Mouse (Mus musculus) embryonic facial prominence, embryonic 14.5 days (tissue): Measurements from ENCODE around the gene Zfr2. TPM values are rescaled to one million over a fixed set of nuclear protein-coding genes. Genes with fewer than 3 reads are reported as not detected.

Source experiments
- ATAC-seq: fragments of 200-750 bp; cut with Nextera tagmentation; 2 replicates; pipeline ENCODE4 v1.8.0; 2017; ENCODE audit warnings: low read depth, moderate number of reproducible peaks, moderate TSS enrichment
- DNase-seq: peaks from one replicate; pipeline ENCODE4 v3.0.0-alpha.2; 2015; ENCODE audit warnings: low spot score
- H3K27ac ChIP-seq: fragments of 300-500 bp; sonication (generic); replicated peaks from 2 replicates; pipeline ENCODE4 v1.5.1; 2014; ENCODE audit warnings: low read depth, mild to moderate bottlenecking, low read length, moderate library complexity
- H3K27me3 ChIP-seq: fragments of 300-500 bp; sonication (generic); replicated peaks from 2 replicates; pipeline ENCODE4 v1.6.1; 2014; ENCODE audit warnings: low read length; ENCODE audit not compliant: control insufficient read depth, insufficient read depth
- H3K36me3 ChIP-seq: fragments of 300-500 bp; sonication (generic); 2 replicates; pipeline ENCODE4 v1.6.1; 2014; ENCODE audit warnings: low read length, mixed read lengths; ENCODE audit not compliant: control insufficient read depth, insufficient read depth
- H3K4me1 ChIP-seq: fragments of 300-500 bp; sonication (generic); 2 replicates; pipeline ENCODE4 v1.6.1; 2014; ENCODE audit warnings: antibody characterized with exemption, low read length; ENCODE audit not compliant: control insufficient read depth, insufficient read depth
- H3K4me2 ChIP-seq: fragments of 300-500 bp; sonication (generic); 2 replicates; pipeline ENCODE4 v1.6.1; 2014; ENCODE audit warnings: low read depth, mild to moderate bottlenecking, low read length, moderate library complexity, mixed read lengths
- H3K4me3 ChIP-seq: fragments of 300-500 bp; sonication (generic); 2 replicates; pipeline ENCODE4 v1.5.1; 2014; ENCODE audit warnings: low read depth, mild to moderate bottlenecking, low read length
- H3K9ac ChIP-seq: fragments of 300-500 bp; sonication (generic); 2 replicates; pipeline ENCODE4 v1.6.1; 2014; ENCODE audit warnings: low read depth, mild to moderate bottlenecking, low read length, moderate library complexity, mixed read lengths
- H3K9me3 ChIP-seq: fragments of 300-500 bp; sonication (generic); 2 replicates; pipeline ENCODE4 v1.6.1; 2016; ENCODE audit warnings: low read length; ENCODE audit not compliant: control insufficient read depth
- WGBS: fragments of 180-500 bp; shearing (Covaris S2); extraction: QIAGEN DNeasy Blood & Tissue Kit; methylation state at CpG from one replicate; pipeline ENCODE4 v1.1.7; 2014; 5-methylcytosine and 5-hydroxymethylcytosine counted together
- polyA plus RNA-seq: library from polyadenylated mRNA; unstranded; fragments of >200 nt; fragmentation: Nextera tagmentation; extraction: Ambion mirVana; gene quantifications from 2 replicates; pipeline ENCODE4 v1.2.1, GENCODE M21; 2014

Gene Zfr2
- polyA plus RNA-seq, 1 experiment from 2014 or later: 6.5 TPM

DNA sequence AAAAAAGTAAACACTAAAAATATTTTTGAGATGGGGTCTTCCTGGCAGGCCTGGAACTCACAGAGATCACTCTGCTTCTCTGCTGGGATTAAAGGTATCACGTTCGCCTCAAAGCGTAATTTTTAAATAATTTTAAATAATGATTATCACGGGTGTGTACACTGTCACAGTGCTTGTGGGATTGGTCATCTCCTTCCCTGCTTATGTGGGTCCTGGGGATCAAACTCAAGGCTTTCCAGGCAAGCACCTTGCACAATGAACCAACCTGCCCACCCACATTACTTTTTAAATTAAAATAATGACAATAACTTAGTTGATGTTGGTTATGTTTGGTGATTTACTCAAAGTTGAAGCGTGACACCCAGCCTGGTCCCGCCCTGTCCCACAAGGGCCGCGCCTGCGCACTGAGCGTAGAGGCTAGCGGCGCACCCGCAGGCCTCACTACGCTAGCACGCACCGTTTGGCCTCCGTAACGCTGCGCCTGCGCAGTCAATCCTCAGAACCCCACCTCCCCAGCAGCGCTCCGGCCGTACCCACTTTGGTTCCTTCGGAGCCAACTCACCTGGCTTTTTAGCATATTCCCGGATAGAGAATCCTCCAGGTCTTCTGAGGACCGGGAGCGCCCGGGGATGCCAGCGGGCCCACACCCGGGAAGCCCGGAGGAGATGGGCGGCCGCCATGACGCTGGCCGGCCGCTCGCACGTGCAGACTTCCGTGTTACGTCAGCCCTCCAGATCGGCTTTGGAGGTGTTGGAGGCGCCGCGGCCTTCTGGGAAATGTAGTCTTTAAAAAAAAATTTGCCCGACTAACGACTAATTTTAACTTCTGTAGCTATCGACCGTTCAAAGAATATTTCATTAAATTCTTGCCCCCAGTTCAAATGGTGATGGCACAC is 33.5 kb downstream of the Zfr2 start, which contains the start of the genes Mrpl54 and Apba3:
TSS of gene Mrpl54 (minus strand) at position 724 of the 895 bp plus-strand sequence.
TSS of gene Apba3 (plus strand) at position 750 of the 895 bp plus-strand sequence.
- Histone ChIP-seq H3K27me3 (no peaks in the 10 kb centered on the region), H3K4me1 (peaks cover 6% of the 10 kb centered on the region; the same call in 1 of the 2 replicates), H3K36me3 (peaks cover 42% of the 10 kb centered on the region), H3K4me3 (peak within 1 kb of the TSS; percentile 71), H3K4me2 (peak within 1 kb of the TSS; percentile 74), H3K9me3 (no peaks in the 10 kb centered on the region), H3K27ac (peak within 1 kb of the TSS; percentile 93), H3K9ac (peak within 1 kb of the TSS; percentile 87)
- DNase-seq (peak; percentile 98), ATAC-seq (peak; percentile 96)
- WGBS: under 1% methylated on average over 48 of the region's 48 CpGs

DNA sequence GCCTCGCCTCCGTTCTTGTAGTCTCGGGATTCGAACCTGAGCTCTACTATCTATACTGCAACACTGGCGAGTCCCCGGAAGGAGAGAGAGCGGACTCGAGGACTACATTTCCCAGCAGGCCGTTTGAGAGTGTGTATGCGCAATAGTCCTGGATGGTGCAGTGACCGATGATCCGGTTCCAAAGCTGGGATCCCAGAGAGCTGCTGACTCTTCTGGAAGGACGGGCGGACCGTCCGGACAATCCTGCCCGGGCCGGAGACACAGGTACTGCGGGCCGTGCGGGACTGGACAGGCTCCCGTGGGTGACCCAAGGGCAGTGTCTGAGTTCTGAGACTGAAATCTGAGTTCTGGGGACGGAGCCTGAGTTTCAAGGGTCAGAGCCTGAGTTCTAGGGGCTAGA is 35.1 kb downstream of the Zfr2 start:
- Histone ChIP-seq H3K27me3 (no peaks in the 10 kb centered on the region), H3K4me3 (peak overlapping the region; percentile 70)
- peak; percentile 58 for ATAC-seq

DNA sequence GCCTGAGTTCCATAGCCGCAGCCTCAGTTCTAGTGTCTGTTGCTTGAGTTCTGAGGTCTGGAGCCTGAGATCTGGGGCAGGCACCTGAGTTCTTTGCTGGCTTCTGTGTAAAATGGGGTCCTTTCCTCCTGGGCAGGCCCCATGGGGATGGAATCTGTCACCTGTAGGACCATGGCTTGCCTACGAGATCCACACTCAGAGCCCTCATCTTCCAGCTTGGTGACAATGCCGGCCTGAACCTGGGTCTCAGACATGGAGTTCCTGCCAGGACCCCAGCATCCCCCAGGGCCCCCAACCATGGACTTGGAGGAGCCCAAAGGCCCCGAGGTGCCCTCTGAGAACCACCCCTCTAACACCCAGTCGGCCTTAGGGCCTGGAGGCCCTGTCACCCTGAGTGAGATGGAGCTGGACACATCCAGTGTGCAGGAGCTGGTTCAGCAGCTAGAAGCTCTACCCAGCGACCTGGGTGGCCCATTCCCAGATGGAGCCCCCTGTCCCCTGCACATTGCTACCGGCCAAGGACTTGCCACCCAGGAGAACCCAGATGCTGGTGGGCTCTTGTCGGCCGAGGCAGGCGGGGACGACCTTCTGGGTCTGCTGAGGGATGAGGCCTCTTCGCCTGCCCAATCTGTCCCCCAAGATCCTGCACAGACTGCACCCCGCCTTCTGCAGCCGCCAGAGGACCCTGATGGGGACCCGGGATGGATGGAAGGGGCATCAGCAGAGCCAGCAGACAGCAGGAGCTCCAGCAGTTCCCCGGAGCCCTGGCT is 35.9 kb downstream of the Zfr2 start:
- no peaks in the 10 kb centered on the region for H3K27me3 ChIP-seq
- H3K9ac ChIP-seq: peak overlapping the region; percentile 87
- peak overlapping the region; percentile 70 for H3K4me3 ChIP-seq
- WGBS: 79% methylated on average over 15 of the region's 16 CpGs
- H3K27ac ChIP-seq: no peak overlapping the region
- DNase-seq (no peak), ATAC-seq (no peak)
- H3K36me3 ChIP-seq: peaks cover 53% of the 10 kb centered on the region
- peak overlapping the region; percentile 68 for H3K4me2 ChIP-seq
- H3K4me1 ChIP-seq: peaks cover 6% of the 10 kb centered on the region; the same call in 1 of the 2 replicates
- H3K9me3 ChIP-seq: no peaks in the 10 kb centered on the region

More for the DNA sequence above, 35.1 kb downstream of the Zfr2 start:
- Histone ChIP-seq H3K27ac (no peak overlapping the region), H3K4me2 (peak overlapping the region; percentile 68), H3K36me3 (peaks cover 53% of the 10 kb centered on the region), H3K9ac (peak overlapping the region; percentile 87), H3K4me1 (peaks cover 6% of the 10 kb centered on the region; the same call in 1 of the 2 replicates), H3K9me3 (no peaks in the 10 kb centered on the region)
- peak; percentile 96 for DNase-seq
- WGBS: 8% methylated on average over 23 of the region's 23 CpGs

DNA sequence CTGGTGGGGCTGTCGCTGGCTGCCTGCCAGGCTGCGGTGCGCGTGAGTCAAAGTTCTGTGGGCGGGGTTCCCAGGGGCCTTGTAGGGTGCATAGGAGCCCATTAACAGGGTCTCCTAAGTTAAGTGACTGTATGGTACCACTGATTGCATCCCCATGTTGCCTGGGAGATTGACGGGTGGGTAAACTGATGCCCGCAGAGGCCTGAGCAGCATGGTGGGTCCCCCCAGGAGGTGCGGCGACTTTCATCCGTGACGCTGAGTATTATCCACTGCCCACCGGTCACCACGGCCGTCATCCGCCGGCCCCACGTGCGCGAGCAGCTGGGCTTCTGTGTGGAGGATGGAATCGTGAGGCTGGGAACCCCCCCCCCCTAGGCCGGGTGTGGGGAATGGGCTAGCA is 39.4 kb downstream of the Zfr2 start:
- Histone ChIP-seq H3K4me3 (no peak overlapping the region), H3K36me3 (peaks cover 42% of the 10 kb centered on the region), H3K9ac (no peak overlapping the region), H3K4me2 (no peak overlapping the region), H3K27me3 (no peaks in the 10 kb centered on the region), H3K27ac (no peak overlapping the region), H3K4me1 (peaks cover 6% of the 10 kb centered on the region; the same call in 1 of the 2 replicates), H3K9me3 (no peaks in the 10 kb centered on the region)
- ATAC-seq: peak; percentile 9; the same call in 1 of the 2 replicates
- 94% methylated on average over 20 of the region's 21 CpGs for WGBS
- no peak for DNase-seq

DNA sequence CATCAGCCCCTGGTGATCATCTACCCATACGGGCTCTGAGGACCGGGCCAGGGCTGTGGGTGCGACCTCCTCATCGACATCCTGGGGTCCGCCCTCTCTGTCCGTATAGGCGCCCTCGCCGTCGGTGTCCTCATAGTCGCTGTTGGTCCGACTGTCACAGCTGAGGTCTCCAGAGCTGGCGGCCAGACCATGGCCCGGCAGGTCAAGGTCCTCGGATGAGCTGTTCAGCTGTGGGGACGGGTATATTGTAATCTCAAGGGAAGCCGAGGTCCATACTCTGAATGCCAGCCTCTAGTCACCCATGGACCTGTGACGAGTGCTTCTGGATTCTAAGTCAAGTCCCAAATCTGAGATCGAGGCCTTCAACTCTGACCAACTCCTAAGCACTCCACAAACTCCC is 40.9 kb downstream of the Zfr2 start:
- Histone ChIP-seq H3K4me1 (peaks cover 2% of the 10 kb centered on the region; the same call in 1 of the 2 replicates), H3K9ac (no peak overlapping the region), H3K9me3 (no peaks in the 10 kb centered on the region), H3K27me3 (no peaks in the 10 kb centered on the region), H3K4me3 (no peak overlapping the region), H3K36me3 (peaks cover 42% of the 10 kb centered on the region), H3K27ac (no peak overlapping the region), H3K4me2 (no peak overlapping the region)
- no peak for DNase-seq
- WGBS: 94% methylated on average over 19 of the region's 19 CpGs
- no peak for ATAC-seq

DNA sequence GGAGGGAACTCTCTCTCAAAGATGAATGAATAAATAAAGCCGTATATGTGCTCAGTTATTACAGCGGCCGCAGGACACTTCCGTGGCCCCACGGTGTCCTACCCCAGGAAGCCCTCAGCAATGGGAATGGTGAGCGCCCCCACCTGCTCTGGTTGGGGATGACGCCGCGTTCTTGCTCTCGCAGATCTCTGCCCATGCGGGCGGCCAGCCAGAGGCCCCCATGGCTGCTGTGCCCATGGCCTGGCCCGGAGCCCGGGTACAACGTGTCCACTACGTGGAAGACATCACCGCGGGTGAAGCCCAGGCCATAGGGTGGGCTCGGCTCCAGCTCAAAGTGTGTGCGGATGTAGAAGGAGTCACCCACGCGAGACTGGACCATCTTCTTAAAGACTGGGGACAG is 44.7 kb downstream of the Zfr2 start:
- no peak overlapping the region for H3K9ac ChIP-seq
- H3K9me3 ChIP-seq: no peaks in the 10 kb centered on the region
- DNase-seq: no peak
- H3K4me2 ChIP-seq: no peak overlapping the region
- no peaks in the 10 kb centered on the region for H3K4me1 ChIP-seq
- H3K4me3 ChIP-seq: no peak overlapping the region
- peaks cover 14% of the 10 kb centered on the region for H3K36me3 ChIP-seq
- 73% methylated on average over 22 of the region's 22 CpGs for WGBS
- ATAC-seq: no peak
- no peaks in the 10 kb centered on the region for H3K27me3 ChIP-seq
- no peak overlapping the region for H3K27ac ChIP-seq

DNA sequence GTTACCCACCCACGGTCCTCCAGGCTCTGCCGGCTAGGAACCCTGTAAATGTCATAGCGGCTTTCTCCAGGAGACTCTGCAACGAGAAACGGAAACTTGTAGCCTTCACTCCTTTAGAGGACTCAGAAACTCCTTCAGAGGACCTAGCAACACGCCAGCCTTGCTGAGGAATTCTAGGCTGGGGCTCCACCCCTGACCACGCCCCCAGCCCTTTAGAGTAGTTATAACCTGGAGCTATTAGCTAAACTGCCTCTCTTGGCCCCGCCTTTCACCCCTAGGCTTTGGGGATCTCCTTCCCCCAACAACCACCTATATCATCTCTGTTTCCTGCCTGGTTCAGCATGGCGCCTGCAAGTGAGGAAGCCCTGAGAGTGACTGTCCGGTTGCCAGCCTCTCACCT is 46.5 kb downstream of the Zfr2 start:
- Histone ChIP-seq H3K27ac (no peak overlapping the region), H3K4me1 (no peaks in the 10 kb centered on the region), H3K9ac (0 out of 2 replicates have a peak overlapping the region, but pooled peaks have one; percentile 25), H3K27me3 (peaks cover 14% of the 10 kb centered on the region), H3K4me2 (no peak overlapping the region), H3K4me3 (no peak overlapping the region), H3K36me3 (no peaks in the 10 kb centered on the region), H3K9me3 (no peaks in the 10 kb centered on the region)
- DNase-seq (no peak), ATAC-seq (no peak)
- 36% methylated on average over 10 of the region's 10 CpGs for WGBS

DNA sequence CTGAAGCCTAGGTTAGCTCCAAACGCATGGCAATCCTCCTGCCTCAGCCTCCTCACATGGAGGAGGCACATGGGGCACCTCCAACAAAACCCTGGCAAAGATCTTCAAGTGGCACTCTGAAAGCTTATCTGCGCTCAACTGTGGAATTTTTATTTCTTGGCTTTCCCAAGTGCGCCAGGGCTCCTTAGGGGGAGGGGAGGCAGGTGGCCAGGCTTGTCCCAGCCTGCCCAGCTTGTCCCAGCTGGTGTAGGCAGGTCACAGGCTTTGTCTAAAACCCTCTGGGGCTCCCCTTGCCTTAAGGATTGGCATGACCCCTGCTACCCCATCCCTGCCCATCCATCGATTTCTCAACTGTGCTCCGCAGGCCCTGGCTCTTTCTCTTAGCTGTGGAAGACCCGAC is 51.2 kb downstream of the Zfr2 start:
- Histone ChIP-seq H3K27me3 (peaks cover 25% of the 10 kb centered on the region), H3K4me2 (peak overlapping the region; percentile 64; the same call in 1 of the 2 replicates), H3K27ac (no peak overlapping the region), H3K36me3 (no peaks in the 10 kb centered on the region), H3K4me3 (0 out of 2 replicates have a peak overlapping the region, but pooled peaks have one; percentile 40), H3K9ac (no peak overlapping the region), H3K4me1 (no peaks in the 10 kb centered on the region), H3K9me3 (no peaks in the 10 kb centered on the region)
- DNase-seq (no peak), ATAC-seq (no peak)
- 40% methylated on average over 6 of the region's 6 CpGs for WGBS
